ENCODE assay signal across 8 mouse cellular contexts in genomic region chr6:128033868-128034250, GRCm38 (mm10).
DNase-seq lines count a peak whose midpoint lies in the region; ATAC-seq and TF ChIP-seq lines count a peak whose summit lies in the region.

No protein-coding gene starts in this region.

- no peak for DNase-seq in heart, adult 18-20 months
- no peak for DNase-seq in ES-E14 (ENCODE audit: low read depth, low spot score)
- DNase-seq in hindbrain, embryonic 11.5 days (ENCODE audit: low spot score), result no peak
- no peak for DNase-seq in adrenal gland, postnatal 14 days
- DNase-seq in gastrocnemius, postnatal 14 days, result no peak
- no peak for DNase-seq in spleen, adult 18-20 months

- H3K4me2 ChIP-seq in heart, embryonic 13.5 days, result peak overlapping the region; percentile 95
- peak overlapping the region; percentile 86 for H3K4me2 ChIP-seq in hindbrain, embryonic 11.5 days (replicated peaks; ENCODE audit: low read depth, low read length)
- H3K4me2 ChIP-seq in midbrain, embryonic 12.5 days (replicated peaks), result peak overlapping the region; percentile 96

- H3K27me3 ChIP-seq in heart, embryonic 13.5 days (replicated peaks), result no peaks in the 10 kb centered on the region
- H3K27me3 ChIP-seq in hindbrain, embryonic 11.5 days (ENCODE audit: control insufficient read depth, insufficient read depth, low read length), result peaks cover 11% of the 10 kb centered on the region; the same call in 1 of the 2 replicates
- peaks cover 57% of the 10 kb centered on the region for H3K27me3 ChIP-seq in midbrain, embryonic 12.5 days

- intact Hi-C loops in gastrocnemius, postnatal 14 days (cut with DNase I; ENCODE audit: low total_unique reads), result loop anchor here (5.0 to 10.0 kb wide), 2 partner anchors 58 to 111 kb away; partner anchors contain the start of gene Tspan9

- H3K9ac ChIP-seq in heart, embryonic 13.5 days, result peak overlapping the region; percentile 92
- no peak overlapping the region for H3K9ac ChIP-seq in ES-E14 (ENCODE audit: insufficient read depth, low read depth, low read length, poor library complexity, severe bottlenecking)
- peak overlapping the region; percentile 46; the same call in 1 of the 2 replicates for H3K9ac ChIP-seq in hindbrain, embryonic 11.5 days (ENCODE audit: low read depth, low read length)
- H3K9ac ChIP-seq in midbrain, embryonic 12.5 days (replicated peaks), result peak overlapping the region; percentile 66

- H3K36me3 ChIP-seq in heart, embryonic 13.5 days, result peaks cover 5% of the 10 kb centered on the region; the same call in 1 of the 2 replicates
- H3K36me3 ChIP-seq in ES-E14 (ENCODE audit: control insufficient read depth, insufficient read depth, low read length, poor library complexity, severe bottlenecking), result no peaks in the 10 kb centered on the region
- H3K36me3 ChIP-seq in hindbrain, embryonic 11.5 days (ENCODE audit: control insufficient read depth, insufficient read depth, low read length), result no peaks in the 10 kb centered on the region
- H3K36me3 ChIP-seq in midbrain, embryonic 12.5 days, result no peaks in the 10 kb centered on the region

- in situ Hi-C loops in ES-E14 (cut with MboI; ENCODE audit: low sequenced_read_pairs in 2 of 2, unreplicated experiment in 2 of 2), result no loop called here

- peak overlapping the region; percentile 65 for H3K4me3 ChIP-seq in heart, embryonic 13.5 days
- peak overlapping the region; percentile 76 to 78; a peak in 3 of 4 replicates for H3K4me3 ChIP-seq in ES-E14 (ENCODE audit: insufficient read depth in 1 of 2, low read depth in 1 of 2, low read length in 2 of 2, poor library complexity in 1 of 2, severe bottlenecking in 1 of 2)
- peak overlapping the region; percentile 33 for H3K4me3 ChIP-seq in hindbrain, embryonic 11.5 days (ENCODE audit: low read depth, low read length)
- H3K4me3 ChIP-seq in midbrain, embryonic 12.5 days, result peak overlapping the region; percentile 56

- peak overlapping the region; percentile 90 for H3K27ac ChIP-seq in heart, embryonic 13.5 days (replicated peaks)
- H3K27ac ChIP-seq in ES-E14 (ENCODE audit: insufficient read depth, low read depth, low read length, poor library complexity, severe bottlenecking), result no peak overlapping the region
- no peak overlapping the region for H3K27ac ChIP-seq in hindbrain, embryonic 11.5 days (ENCODE audit: low read depth, low read length)
- H3K27ac ChIP-seq in midbrain, embryonic 12.5 days (replicated peaks), result no peak overlapping the region

- 15% methylated on average over 4 of the region's 4 CpGs for WGBS in heart, embryonic 13.5 days
- WGBS in hindbrain, embryonic 11.5 days, result 4% methylated on average over 4 of the region's 4 CpGs
- WGBS in midbrain, embryonic 12.5 days, result 5% methylated on average over 4 of the region's 4 CpGs

- H3K4me1 ChIP-seq in heart, embryonic 13.5 days, result peaks cover 95% of the 10 kb centered on the region
- H3K4me1 ChIP-seq in ES-E14 (ENCODE audit: control insufficient read depth in 2 of 2, insufficient read depth in 2 of 2, low read length in 2 of 2, poor library complexity in 1 of 2), result peaks cover 0 to 14% of the 10 kb centered on the region in 2 experiments; a peak in 3 of 4 replicates
- peaks cover 9% of the 10 kb centered on the region for H3K4me1 ChIP-seq in hindbrain, embryonic 11.5 days (replicated peaks; ENCODE audit: control insufficient read depth, insufficient read depth, low read length)
- peaks cover 44% of the 10 kb centered on the region for H3K4me1 ChIP-seq in midbrain, embryonic 12.5 days

- no peaks in the 10 kb centered on the region for H3K9me3 ChIP-seq in heart, embryonic 13.5 days
- H3K9me3 ChIP-seq in ES-E14 (ENCODE audit: control insufficient read depth, insufficient read depth, low read depth, low read length), result no peaks in the 10 kb centered on the region
- no peaks in the 10 kb centered on the region for H3K9me3 ChIP-seq in hindbrain, embryonic 11.5 days (ENCODE audit: control insufficient read depth, low read length)
- no peaks in the 10 kb centered on the region for H3K9me3 ChIP-seq in midbrain, embryonic 12.5 days

- no peak for ATAC-seq in heart, embryonic 13.5 days (ENCODE audit: extremely low read depth, insufficient number of reproducible peaks, low FRiP score, low TSS enrichment)
- no peak for ATAC-seq in hindbrain, embryonic 11.5 days (ENCODE audit: low FRiP score)
- no peak for ATAC-seq in midbrain, embryonic 12.5 days (ENCODE audit: low FRiP score, low read depth)

TF ChIP-seq in ES-E14, 5 proteins besides CTCF, POLR2A, EP300 and RAD21:
- TF ChIP-seq ZNF384 (IDR thresholded peaks at IDR 0.05; ENCODE audit: low read depth, low read length) (no peak), MAFK (IDR thresholded peaks at IDR 0.05; ENCODE audit: insufficient read depth, low read depth, low read length) (no peak), ZC3H11A (IDR thresholded peaks at IDR 0.05; ENCODE audit: borderline replicate concordance, low read depth, low read length) (no peak), CHD2 (IDR thresholded peaks at IDR 0.05; ENCODE audit: low read depth, low read length) (no peak), HCFC1 (IDR thresholded peaks at IDR 0.05; ENCODE audit: borderline replicate concordance, insufficient read depth, low read length) (no peak)
